Mouse (Mus musculus): Measurements from ENCODE around the gene Gm48552. TPM values are rescaled to one million over a fixed set of nuclear protein-coding genes. Genes with fewer than 3 reads are reported as not detected.

The Gm48552 gene
- polyA plus RNA-seq, 1 experiment from 2014 or later, result 1.4 TPM

GRCm38 (mm10) chr10:81425236-81425850, 36.5 kb downstream of the Gm48552 start:
- peaks cover 8% of the 10 kb centered on the region; the same call in 1 of the 2 replicates for H3K4me1 ChIP-seq (ENCODE audit: insufficient read depth)
- peak overlapping the region; percentile 83 for H3K27ac ChIP-seq (ENCODE audit: low read depth)
- peak overlapping the region; percentile 82 for H3K4me2 ChIP-seq
- H3K36me3 ChIP-seq (ENCODE audit: insufficient read depth), result peaks cover 8% of the 10 kb centered on the region
- H3K27me3 ChIP-seq (ENCODE audit: insufficient read depth, low read length), result no peaks in the 10 kb centered on the region; the same call in 1 of the 2 replicates
- no peak for TF ChIP-seq CTCF (IDR thresholded peaks at IDR 0.05; ENCODE audit: low read depth)
- peak overlapping the region; percentile 36 for H3K9ac ChIP-seq
- DNase-seq (peak; percentile 28), ATAC-seq (ENCODE audit: insufficient read depth) (no peak)
- H3K4me3 ChIP-seq (ENCODE audit: low read depth, low read length), result peak overlapping the region; percentile 71
- WGBS, result 30% methylated on average over 10 of the region's 10 CpGs
- H3K9me3 ChIP-seq (ENCODE audit: low read depth, low read length), result no peaks in the 10 kb centered on the region

GRCm38 (mm10) chr10:81426081-81426671, 37.4 kb downstream of the Gm48552 start:
- DNase-seq (peak; percentile 40), ATAC-seq (ENCODE audit: insufficient read depth) (no peak)
- Histone ChIP-seq H3K27ac (ENCODE audit: low read depth) (peak overlapping the region; percentile 61; the same call in 1 of the 2 replicates), H3K36me3 (ENCODE audit: insufficient read depth) (no peaks in the 10 kb centered on the region), H3K4me3 (ENCODE audit: low read depth, low read length) (peak overlapping the region; percentile 71), H3K4me1 (ENCODE audit: insufficient read depth) (peaks cover 8% of the 10 kb centered on the region; the same call in 1 of the 2 replicates), H3K27me3 (ENCODE audit: insufficient read depth, low read length) (no peaks in the 10 kb centered on the region; the same call in 1 of the 2 replicates), H3K4me2 (peak overlapping the region; percentile 82), H3K9ac (peak overlapping the region; percentile 82), H3K9me3 (ENCODE audit: low read depth, low read length) (no peaks in the 10 kb centered on the region)
- WGBS, result 2% methylated on average over 18 of the region's 33 CpGs
- TF ChIP-seq CTCF (IDR thresholded peaks at IDR 0.05; ENCODE audit: low read depth), result no peak

DNA sequence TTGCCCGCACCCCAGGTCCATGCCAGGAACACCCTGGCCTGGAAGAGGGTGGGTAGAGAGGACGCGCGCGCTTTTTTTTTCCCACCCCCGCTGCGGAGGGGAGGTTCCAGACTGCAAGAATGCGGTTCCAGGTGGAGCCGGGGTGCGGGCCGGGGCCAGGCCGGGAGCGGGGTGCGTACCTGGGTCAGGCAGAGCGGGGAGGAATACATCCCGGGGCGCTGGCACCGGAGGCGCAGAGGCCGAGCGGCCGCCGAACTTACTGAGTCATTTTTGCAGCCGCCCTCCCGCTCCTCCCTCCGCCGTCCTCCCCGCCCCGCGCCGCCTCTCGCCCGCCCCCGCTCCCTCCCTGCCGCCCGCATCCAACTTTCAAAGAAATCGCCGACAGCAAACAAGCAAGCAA, 38.1 kb downstream of the Gm48552 start:
- H3K4me1 ChIP-seq (ENCODE audit: insufficient read depth), result peaks cover 8% of the 10 kb centered on the region; the same call in 1 of the 2 replicates
- peak overlapping the region; percentile 71 for H3K4me3 ChIP-seq (ENCODE audit: low read depth, low read length)
- DNase-seq, result peak; percentile 64
- no peaks in the 10 kb centered on the region; the same call in 1 of the 2 replicates for H3K27me3 ChIP-seq (ENCODE audit: insufficient read depth, low read length)
- peak overlapping the region; percentile 61; the same call in 1 of the 2 replicates for H3K27ac ChIP-seq (ENCODE audit: low read depth)
- no peaks in the 10 kb centered on the region for H3K36me3 ChIP-seq (ENCODE audit: insufficient read depth)
- peak overlapping the region; percentile 82 for H3K4me2 ChIP-seq
- peak overlapping the region; percentile 82 for H3K9ac ChIP-seq
- no peaks in the 10 kb centered on the region for H3K9me3 ChIP-seq (ENCODE audit: low read depth, low read length)
- no peak for ATAC-seq (ENCODE audit: insufficient read depth)
- under 1% methylated on average over 36 of the region's 38 CpGs for WGBS
- no peak for TF ChIP-seq CTCF (IDR thresholded peaks at IDR 0.05; ENCODE audit: low read depth)

GRCm38 (mm10) chr10:81427327-81427726, 38.5 kb downstream of the Gm48552 start:
- Histone ChIP-seq H3K4me3 (ENCODE audit: low read depth, low read length) (peak overlapping the region; percentile 71), H3K4me2 (peak overlapping the region; percentile 82), H3K9me3 (ENCODE audit: low read depth, low read length) (no peaks in the 10 kb centered on the region), H3K9ac (peak overlapping the region; percentile 82), H3K27me3 (ENCODE audit: insufficient read depth, low read length) (no peaks in the 10 kb centered on the region; the same call in 1 of the 2 replicates), H3K36me3 (ENCODE audit: insufficient read depth) (no peaks in the 10 kb centered on the region), H3K4me1 (ENCODE audit: insufficient read depth) (peaks cover 8% of the 10 kb centered on the region; the same call in 1 of the 2 replicates), H3K27ac (ENCODE audit: low read depth) (peak overlapping the region; percentile 12; the same call in 1 of the 2 replicates)
- DNase-seq, result no peak
- TF ChIP-seq CTCF (IDR thresholded peaks at IDR 0.05; ENCODE audit: low read depth), result no peak
- WGBS, result 29% methylated on average over 3 of the region's 3 CpGs
- no peak for ATAC-seq (ENCODE audit: insufficient read depth)

DNA sequence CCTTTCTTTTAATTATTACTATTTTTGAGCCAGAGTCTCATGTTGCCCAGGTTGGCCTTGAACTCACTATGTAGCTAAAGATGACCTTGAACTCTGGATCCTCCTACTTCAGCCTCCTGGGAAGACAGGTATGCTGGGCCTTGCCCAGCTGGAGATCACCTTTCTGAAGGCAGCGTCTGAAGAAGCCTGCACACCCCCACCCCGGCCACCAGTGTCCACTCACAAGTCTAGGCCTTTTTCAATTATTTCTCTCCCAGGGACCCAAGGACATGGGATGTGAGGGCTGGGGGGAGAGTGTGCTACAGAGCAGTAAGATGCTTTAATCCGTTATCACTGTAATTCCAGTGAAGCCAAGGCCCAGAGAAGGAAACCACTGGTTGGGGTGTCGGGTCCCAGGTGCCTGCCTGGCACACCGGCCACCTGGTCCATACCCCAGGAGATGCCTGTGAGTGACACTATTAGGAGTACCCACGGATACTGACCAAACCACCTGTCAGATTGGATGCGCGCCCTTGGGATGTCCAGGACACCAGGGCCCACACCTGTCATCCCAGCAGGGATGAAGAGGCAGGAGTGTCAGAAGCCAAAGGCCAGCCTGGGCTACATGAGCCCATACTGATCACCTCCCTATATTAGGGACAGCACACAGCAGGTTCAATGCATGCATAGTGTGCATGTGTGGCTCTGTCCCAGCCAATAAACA, 39.1 kb downstream of the Gm48552 start:
- DNase-seq, result no peak

GRCm38 (mm10) chr10:81428507-81428870, 39.7 kb downstream of the Gm48552 start:
- ATAC-seq (ENCODE audit: insufficient read depth) (no peak), DNase-seq (no peak)
- WGBS, result 88% methylated on average over 7 of the region's 7 CpGs
- peaks cover 12% of the 10 kb centered on the region; the same call in 1 of the 2 replicates for H3K4me1 ChIP-seq (ENCODE audit: insufficient read depth)
- H3K27ac ChIP-seq (ENCODE audit: low read depth), result no peak overlapping the region
- H3K27me3 ChIP-seq (ENCODE audit: insufficient read depth, low read length), result no peaks in the 10 kb centered on the region; the same call in 1 of the 2 replicates
- H3K36me3 ChIP-seq (ENCODE audit: insufficient read depth), result no peaks in the 10 kb centered on the region
- TF ChIP-seq CTCF (IDR thresholded peaks at IDR 0.05; ENCODE audit: low read depth), result no peak
- H3K4me3 ChIP-seq (ENCODE audit: low read depth, low read length), result no peak overlapping the region
- no peaks in the 10 kb centered on the region for H3K9me3 ChIP-seq (ENCODE audit: low read depth, low read length)
- H3K9ac ChIP-seq, result no peak overlapping the region
- H3K4me2 ChIP-seq, result no peak overlapping the region

More for the DNA sequence above, 39.1 kb downstream of the Gm48552 start:
- H3K4me3 ChIP-seq (ENCODE audit: low read depth, low read length), result no peak overlapping the region
- H3K9me3 ChIP-seq (ENCODE audit: low read depth, low read length), result no peaks in the 10 kb centered on the region
- no peak overlapping the region for H3K27ac ChIP-seq (ENCODE audit: low read depth)
- no peak overlapping the region for H3K4me2 ChIP-seq
- no peaks in the 10 kb centered on the region; the same call in 1 of the 2 replicates for H3K27me3 ChIP-seq (ENCODE audit: insufficient read depth, low read length)
- H3K9ac ChIP-seq, result no peak overlapping the region
- H3K4me1 ChIP-seq (ENCODE audit: insufficient read depth), result peaks cover 8% of the 10 kb centered on the region; the same call in 1 of the 2 replicates
- 77% methylated on average over 8 of the region's 8 CpGs for WGBS
- ATAC-seq (ENCODE audit: insufficient read depth), result no peak
- H3K36me3 ChIP-seq (ENCODE audit: insufficient read depth), result no peaks in the 10 kb centered on the region
- no peak for TF ChIP-seq CTCF (IDR thresholded peaks at IDR 0.05; ENCODE audit: low read depth)
